Mouse (Mus musculus): ENCODE results near the gene Naga.

DNA sequence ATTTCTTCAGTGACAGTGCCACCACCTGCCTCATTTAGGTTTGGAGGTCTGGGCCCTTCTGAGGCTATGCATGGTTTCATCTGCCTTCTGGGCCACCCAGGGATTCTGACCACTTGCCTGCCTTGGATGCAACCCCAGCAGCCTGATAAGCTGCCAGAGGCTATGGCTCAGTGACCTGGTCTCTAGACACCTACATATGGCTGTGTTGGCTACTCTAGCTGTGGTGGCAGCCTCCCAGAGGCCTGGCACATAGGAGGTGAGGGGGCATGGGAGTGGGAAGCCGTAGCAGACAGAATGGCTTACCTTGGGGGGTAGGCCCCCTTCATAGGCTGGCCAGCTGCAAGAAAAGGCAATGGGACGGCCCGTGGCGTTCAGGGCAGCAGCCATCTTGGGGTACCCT, 3.5 kb downstream of the Naga start:
- no peak for TF ChIP-seq CTCF (IDR thresholded peaks at IDR 0.05; ENCODE audit: low read depth)
- TF ChIP-seq EP300 (IDR thresholded peaks at IDR 0.05; ENCODE audit: low read depth) = no peak
